Mouse (Mus musculus) kidney, adult 10 weeks (tissue): Measurements from ENCODE around the gene Apc2. TPM values are rescaled to one million over a fixed set of nuclear protein-coding genes. Genes with fewer than 3 reads are reported as not detected.

Source experiments
- polyA plus RNA-seq: library from polyadenylated mRNA; stranded (reverse); fragments of 350-450 nt; fragmentation: Illumina TruSeq; extraction: RNeasy Lipid Tissue Mini Kit (QIAGEN cat#74804); gene quantifications from one replicate; pipeline ENCODE4 v1.2.3, GENCODE M21; 2014; ENCODE audit warnings: low read depth, low replicate concordance

Apc2 gene
- polyA plus RNA-seq = not detected

GRCm38 (mm10) chr10:80295618-80296425, at the start of gene Apc2:
Gene Apc2, plus strand, starts transcription at chr10:80295977.

GRCm38 (mm10) chr10:80248971-80249640, 46.7 kb upstream of the Apc2 start, which contains the start of gene Ndufs7:
Gene Ndufs7, plus strand, starts transcription at chr10:80249121.

GRCm38 (mm10) chr10:80260642-80261584, 34.9 kb upstream of the Apc2 start, which contains the start of the genes Gamt and Dazap1:
Gene Gamt, minus strand, starts transcription at chr10:80261012.
Gene Dazap1, plus strand, starts transcription at chr10:80261486.

GRCm38 (mm10) chr10:80292251-80293146, 3.3 kb upstream of the Apc2 start, which contains the start of gene Rps15:
Gene Rps15, plus strand, starts transcription at chr10:80292453.

GRCm38 (mm10) chr10:80320340-80320760, 24.6 kb downstream of the Apc2 start, which contains the start of gene 2310011J03Rik:
Gene 2310011J03Rik, minus strand, starts transcription at chr10:80320537.

GRCm38 (mm10) chr10:80329273-80330081, 33.7 kb downstream of the Apc2 start, which contains the start of the genes Pcsk4 and Reep6:
Gene Pcsk4, minus strand, starts transcription at chr10:80329498.
Gene Reep6, plus strand, starts transcription at chr10:80329953.

GRCm38 (mm10) chr10:80348244-80348781, 52.5 kb downstream of the Apc2 start, which contains the start of gene Adamtsl5:
Gene Adamtsl5, minus strand, starts transcription at chr10:80348412.

GRCm38 (mm10) chr10:80356001-80356682, 60.4 kb downstream of the Apc2 start, which contains the start of gene Plk5:
Gene Plk5, plus strand, starts transcription at chr10:80356459.

Other genes with a start within 250 kb of the Apc2 start
- 92.2 TPM for gene Gpx4, start 248.8 kb upstream of the Apc2 start, polyA plus RNA-seq
- 0.24 TPM for gene Sbno2, start 190.4 kb upstream of the Apc2 start, polyA plus RNA-seq
- 3.9 TPM for gene Stk11, start 180.2 kb upstream of the Apc2 start, polyA plus RNA-seq
- gene Atp5d, start 157.3 kb upstream of the Apc2 start, polyA plus RNA-seq = 0.85 TPM
- not detected for gene Cbarp, start 155.1 kb upstream of the Apc2 start, polyA plus RNA-seq
- gene Midn, start 147.7 kb upstream of the Apc2 start, polyA plus RNA-seq = 5.1 TPM
- gene Cirbp, start 130.0 kb upstream of the Apc2 start, polyA plus RNA-seq = 12.5 TPM
- gene 1600002K03Rik, start 123.0 kb upstream of the Apc2 start, polyA plus RNA-seq = not detected
- gene Efna2, start 116.5 kb upstream of the Apc2 start, polyA plus RNA-seq = 0.40 TPM
- gene Mum1, start 69.5 kb upstream of the Apc2 start, polyA plus RNA-seq = 3.0 TPM
- 4.1 TPM for gene Ndufs7, start 46.9 kb upstream of the Apc2 start, polyA plus RNA-seq
- gene Gamt, start 35.0 kb upstream of the Apc2 start, polyA plus RNA-seq = 1.3 TPM
- 13.7 TPM for gene Dazap1, start 34.5 kb upstream of the Apc2 start, polyA plus RNA-seq
- not detected for gene Rps15, start 3.5 kb upstream of the Apc2 start, polyA plus RNA-seq
- gene 2310011J03Rik, start 24.6 kb downstream of the Apc2 start, polyA plus RNA-seq = 0.73 TPM
- not detected for gene Pcsk4, start 33.5 kb downstream of the Apc2 start, polyA plus RNA-seq
- gene Reep6, start 34.0 kb downstream of the Apc2 start, polyA plus RNA-seq = 1.3 TPM
- 0.12 TPM for gene Adamtsl5, start 52.4 kb downstream of the Apc2 start, polyA plus RNA-seq
- not detected for gene Plk5, start 60.5 kb downstream of the Apc2 start, polyA plus RNA-seq
- gene Mex3d, start 91.7 kb downstream of the Apc2 start, polyA plus RNA-seq = 2.8 TPM
- not detected for gene Mbd3, start 103.6 kb downstream of the Apc2 start, polyA plus RNA-seq
- not detected for gene Uqcr11, start 110.9 kb downstream of the Apc2 start, polyA plus RNA-seq
- gene Tcf3, start 137.7 kb downstream of the Apc2 start, polyA plus RNA-seq = 1.3 TPM
- not detected for gene Onecut3, start 198.9 kb downstream of the Apc2 start, polyA plus RNA-seq
- not detected for gene Atp8b3, start 243.1 kb downstream of the Apc2 start, polyA plus RNA-seq